Mouse (Mus musculus) kidney, postnatal 0 days (tissue): ENCODE measurements around the gene Slc17a4. TPM values are rescaled to one million over a fixed set of nuclear protein-coding genes. Genes with fewer than 3 reads are reported as not detected.

Experiments used
- ATAC-seq: fragments of 200-750 bp; cut with Nextera tagmentation; replicated peaks from 2 replicates; pipeline ENCODE4 v1.8.0; 2017; ENCODE audit warnings: low read depth, moderate number of reproducible peaks, moderate TSS enrichment, moderate library complexity; ENCODE audit not compliant: low FRiP score
- DNase-seq: peaks from one replicate; pipeline ENCODE4 v3.0.0-alpha.2; 2016; ENCODE audit warnings: low spot score
- H3K27ac ChIP-seq: fragments of 300-500 bp; sonication (generic); 2 replicates; pipeline ENCODE4 v1.5.1; 2014; ENCODE audit warnings: mild to moderate bottlenecking
- H3K27me3 ChIP-seq: fragments of 300-500 bp; sonication (generic); 2 replicates; pipeline ENCODE4 v1.6.1; 2014; ENCODE audit warnings: low read length, mixed read lengths; ENCODE audit not compliant: insufficient read depth
- H3K36me3 ChIP-seq: fragments of 300-500 bp; sonication (generic); 2 replicates; pipeline ENCODE4 v1.6.1; 2014; ENCODE audit warnings: low read length, mixed read lengths; ENCODE audit not compliant: insufficient read depth
- H3K4me1 ChIP-seq: fragments of 300-500 bp; sonication (generic); replicated peaks from 2 replicates; pipeline ENCODE4 v1.6.1; 2014; ENCODE audit warnings: antibody characterized with exemption, low read length, mixed read lengths; ENCODE audit not compliant: insufficient read depth
- H3K4me2 ChIP-seq: fragments of 300-500 bp; sonication (generic); 2 replicates; pipeline ENCODE4 v1.6.1; 2014; ENCODE audit warnings: mild to moderate bottlenecking, low read length, moderate library complexity, mixed read lengths
- H3K4me3 ChIP-seq: fragments of 300-500 bp; sonication (generic); replicated peaks from 2 replicates; pipeline ENCODE4 v1.5.1; 2014; ENCODE audit warnings: low read depth, low read length
- H3K9ac ChIP-seq: fragments of 300-500 bp; sonication (generic); 2 replicates; pipeline ENCODE4 v1.6.1; 2014; ENCODE audit warnings: low read depth, low read length
- H3K9me3 ChIP-seq: fragments of 300-500 bp; sonication (generic); replicated peaks from 2 replicates; pipeline ENCODE4 v1.6.1; 2016; ENCODE audit warnings: low read length, inconsistent platforms, mixed read lengths
- CTCF ChIP-seq: IDR thresholded peaks from 2 replicates; pipeline ENCODE4 v1.5.1; 2016; ENCODE audit warnings: antibody characterized with exemption, low read depth, mild to moderate bottlenecking, moderate library complexity
- WGBS: fragments of 180-500 bp; shearing (Covaris S2); extraction: QIAGEN DNeasy Blood & Tissue Kit; methylation state at CpG from one replicate; pipeline ENCODE4 v1.1.7; 2014; 5-methylcytosine and 5-hydroxymethylcytosine counted together
- polyA plus RNA-seq: library from polyadenylated mRNA; unstranded; fragments of >200 nt; fragmentation: Nextera tagmentation; extraction: Ambion mirVana; gene quantifications from 2 replicates; pipeline ENCODE4 v1.2.1, GENCODE M21; 2015

Slc17a4 gene
- polyA plus RNA-seq, 1 experiment from 2014 or later = 3.6 TPM

GRCm38 (mm10) chr13:23906906-23907305 lies 7.9 kb downstream of the Slc17a4 start:
- Histone ChIP-seq H3K27ac (no peak overlapping the region), H3K4me2 (no peak overlapping the region), H3K9ac (no peak overlapping the region), H3K4me3 (no peak overlapping the region), H3K36me3 (no peaks in the 10 kb centered on the region), H3K9me3 (no peaks in the 10 kb centered on the region), H3K27me3 (no peaks in the 10 kb centered on the region), H3K4me1 (no peaks in the 10 kb centered on the region)
- ATAC-seq (no peak), DNase-seq (no peak)
- 90% methylated on average over 5 of the region's 5 CpGs for WGBS
- TF ChIP-seq CTCF = no peak

- Histone ChIP-seq H3K4me3 (no peak overlapping the region), H3K27ac (no peak overlapping the region), H3K27me3 (no peaks in the 10 kb centered on the region), H3K4me1 (no peaks in the 10 kb centered on the region), H3K4me2 (no peak overlapping the region), H3K9ac (no peak overlapping the region), H3K9me3 (no peaks in the 10 kb centered on the region), H3K36me3 (no peaks in the 10 kb centered on the region)
- peak; percentile 68 for DNase-seq
- TF ChIP-seq CTCF = no peak
- ATAC-seq = no peak
- WGBS = 9% methylated on average over 6 of the region's 6 CpGs
Observed at GRCm38 (mm10) chr13:23898242-23898641, 16.6 kb downstream of the Slc17a4 start.

- ATAC-seq (no peak), DNase-seq (no peak)
- H3K4me1 ChIP-seq = no peaks in the 10 kb centered on the region
- no peaks in the 10 kb centered on the region for H3K27me3 ChIP-seq
- no peak overlapping the region for H3K4me3 ChIP-seq
- H3K4me2 ChIP-seq = no peak overlapping the region
- TF ChIP-seq CTCF = no peak
- no peaks in the 10 kb centered on the region for H3K9me3 ChIP-seq
- H3K36me3 ChIP-seq = no peaks in the 10 kb centered on the region
- no peak overlapping the region for H3K9ac ChIP-seq
- WGBS = 63% methylated on average over 4 of the region's 4 CpGs
- no peak overlapping the region for H3K27ac ChIP-seq
Observed at GRCm38 (mm10) chr13:23893269-23893593, 21.6 kb downstream of the Slc17a4 start.

- Histone ChIP-seq H3K4me1 (no peaks in the 10 kb centered on the region), H3K36me3 (no peaks in the 10 kb centered on the region), H3K9me3 (no peaks in the 10 kb centered on the region), H3K27ac (no peak overlapping the region), H3K4me2 (no peak overlapping the region), H3K4me3 (no peak overlapping the region), H3K27me3 (no peaks in the 10 kb centered on the region), H3K9ac (no peak overlapping the region)
- no peak for ATAC-seq
- WGBS = 36% methylated on average over 9 of the region's 9 CpGs
- no peak for DNase-seq
- TF ChIP-seq CTCF = no peak
Observed at GRCm38 (mm10) chr13:23892592-23893268, 22.1 kb downstream of the Slc17a4 start.

DNA sequence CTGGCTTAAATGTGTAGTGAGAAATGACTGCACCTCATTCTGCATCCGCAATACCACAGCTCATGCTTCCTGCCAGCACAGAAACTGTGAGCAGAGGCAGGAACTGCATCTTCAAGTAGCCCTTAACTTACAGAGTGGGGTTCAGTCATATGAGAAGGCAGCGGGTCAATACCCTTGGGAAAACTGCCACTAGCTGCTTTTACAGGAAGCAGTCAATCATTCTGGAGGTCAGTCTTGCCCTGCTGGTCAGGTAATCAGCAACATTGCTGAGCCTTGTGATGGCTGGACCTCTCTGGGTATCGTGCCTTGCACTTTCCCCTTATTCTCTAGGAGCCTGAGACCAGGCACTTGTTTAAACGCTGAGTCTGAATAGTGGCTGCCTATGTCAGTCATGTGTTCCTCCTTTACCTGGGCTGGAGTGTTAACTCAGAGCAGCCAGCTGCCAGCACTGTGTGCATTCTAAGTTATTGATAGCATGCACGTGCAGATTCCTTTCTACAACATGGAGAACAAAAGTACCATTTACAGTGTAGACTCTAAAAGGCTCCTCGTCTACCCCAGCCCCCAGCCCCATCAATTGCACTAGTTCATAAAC lies 25.7 kb downstream of the Slc17a4 start:
- no peak overlapping the region for H3K27ac ChIP-seq
- H3K4me2 ChIP-seq = no peak overlapping the region
- H3K9me3 ChIP-seq = no peaks in the 10 kb centered on the region
- H3K9ac ChIP-seq = no peak overlapping the region
- H3K36me3 ChIP-seq = no peaks in the 10 kb centered on the region
- WGBS = 34% methylated on average over 6 of the region's 6 CpGs
- ATAC-seq (peak; percentile 82), DNase-seq (no peak)
- no peaks in the 10 kb centered on the region for H3K27me3 ChIP-seq
- H3K4me1 ChIP-seq = no peaks in the 10 kb centered on the region
- H3K4me3 ChIP-seq = no peak overlapping the region
- TF ChIP-seq CTCF = no peak

DNA sequence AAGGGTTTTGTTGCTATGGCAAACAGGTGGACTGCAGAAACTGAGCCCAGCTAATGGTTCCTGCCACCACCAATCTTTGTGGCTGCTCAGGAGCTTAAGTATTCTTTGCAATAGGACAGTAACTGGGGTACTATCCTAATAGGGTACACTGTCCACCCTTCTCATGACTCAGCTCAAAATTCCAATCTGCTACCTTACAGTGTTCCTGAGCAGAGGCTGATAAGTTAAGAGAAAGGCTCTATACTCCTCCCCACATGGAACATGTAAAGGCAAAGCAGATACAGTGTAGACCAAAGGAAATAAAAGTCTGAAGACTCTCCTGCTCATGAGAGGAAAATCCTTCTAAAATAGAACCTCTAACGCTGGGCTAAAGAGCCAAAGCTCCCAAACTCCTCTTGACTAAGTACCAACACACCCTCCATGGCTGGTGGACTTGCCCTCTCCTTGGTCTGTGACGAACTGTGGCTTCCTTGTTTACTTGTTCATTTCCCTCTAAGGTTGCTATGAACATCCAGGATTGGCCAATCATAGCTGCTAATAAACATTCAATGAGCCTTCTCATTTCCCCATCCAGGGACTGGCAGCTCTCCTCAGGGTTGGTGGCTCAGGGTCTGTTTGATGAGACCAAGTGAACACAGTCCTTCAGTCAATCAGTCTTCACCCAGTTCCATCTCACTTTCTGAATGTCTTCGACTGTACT lies 27.6 kb downstream of the Slc17a4 start:
- Histone ChIP-seq H3K27ac (no peak overlapping the region), H3K4me2 (no peak overlapping the region), H3K4me1 (no peaks in the 10 kb centered on the region), H3K27me3 (no peaks in the 10 kb centered on the region), H3K9ac (no peak overlapping the region), H3K36me3 (no peaks in the 10 kb centered on the region), H3K9me3 (no peaks in the 10 kb centered on the region), H3K4me3 (no peak overlapping the region)
- DNase-seq = no peak
- no peak for ATAC-seq
- WGBS = 81% methylated on average over 3 of the region's 3 CpGs
- no peak for TF ChIP-seq CTCF
